Mouse (Mus musculus) forebrain, embryonic 16.5 days (tissue): Measurements from ENCODE around the gene Zc3h12a. TPM values are rescaled to one million over a fixed set of nuclear protein-coding genes. Genes with fewer than 3 reads are reported as not detected.

ENCODE experiments used
- ATAC-seq: fragments of 200-750 bp; cut with Nextera tagmentation; 2 replicates; pipeline ENCODE4 v1.8.0; 2017; ENCODE audit warnings: mild to moderate bottlenecking, moderate library complexity
- H3K27ac ChIP-seq: fragments of 300-500 bp; sonication (generic); 2 replicates; pipeline ENCODE4 v1.5.1; 2014; ENCODE audit warnings: low read length, control low read depth
- H3K27me3 ChIP-seq: fragments of 300-500 bp; sonication (generic); replicated peaks from 2 replicates; pipeline ENCODE4 v1.6.1; 2014; ENCODE audit warnings: low read length; ENCODE audit not compliant: control insufficient read depth, insufficient read depth
- H3K36me3 ChIP-seq: fragments of 300-500 bp; sonication (generic); 2 replicates; pipeline ENCODE4 v1.6.1; 2014; ENCODE audit not compliant: control insufficient read depth, insufficient read depth
- H3K4me1 ChIP-seq: fragments of 300-500 bp; sonication (generic); replicated peaks from 2 replicates; pipeline ENCODE4 v1.6.1; 2014; ENCODE audit warnings: low read length; ENCODE audit not compliant: control insufficient read depth, insufficient read depth
- H3K4me2 ChIP-seq: fragments of 300-500 bp; sonication (generic); 2 replicates; pipeline ENCODE4 v1.6.1; 2014; ENCODE audit warnings: mild to moderate bottlenecking, low read length, control low read depth
- H3K4me3 ChIP-seq: fragments of 300-500 bp; sonication (generic); replicated peaks from 2 replicates; pipeline ENCODE4 v1.5.1; 2014; ENCODE audit warnings: mild to moderate bottlenecking, low read length, control low read depth
- H3K9ac ChIP-seq: fragments of 300-500 bp; sonication (generic); replicated peaks from 2 replicates; pipeline ENCODE4 v1.6.1; 2014; ENCODE audit warnings: low read depth, low read length, control low read depth
- H3K9me3 ChIP-seq: fragments of 300-500 bp; sonication (generic); 2 replicates; pipeline ENCODE4 v1.6.1; 2016; ENCODE audit warnings: low read length; ENCODE audit not compliant: control insufficient read depth
- WGBS: fragments of 180-500 bp; shearing (Covaris S2); extraction: QIAGEN DNeasy Blood & Tissue Kit; methylation state at CpG from one replicate; pipeline ENCODE4 v1.1.7; 2014; 5-methylcytosine and 5-hydroxymethylcytosine counted together
- polyA plus RNA-seq: library from polyadenylated mRNA; unstranded; fragments of >200 nt; fragmentation: Nextera tagmentation; extraction: Ambion mirVana; gene quantifications from 2 replicates; pipeline ENCODE4 v1.2.1, GENCODE M21; 2015

Gene Zc3h12a
- polyA plus RNA-seq, 1 experiment from 2014 or later = 0.13 TPM

DNA sequence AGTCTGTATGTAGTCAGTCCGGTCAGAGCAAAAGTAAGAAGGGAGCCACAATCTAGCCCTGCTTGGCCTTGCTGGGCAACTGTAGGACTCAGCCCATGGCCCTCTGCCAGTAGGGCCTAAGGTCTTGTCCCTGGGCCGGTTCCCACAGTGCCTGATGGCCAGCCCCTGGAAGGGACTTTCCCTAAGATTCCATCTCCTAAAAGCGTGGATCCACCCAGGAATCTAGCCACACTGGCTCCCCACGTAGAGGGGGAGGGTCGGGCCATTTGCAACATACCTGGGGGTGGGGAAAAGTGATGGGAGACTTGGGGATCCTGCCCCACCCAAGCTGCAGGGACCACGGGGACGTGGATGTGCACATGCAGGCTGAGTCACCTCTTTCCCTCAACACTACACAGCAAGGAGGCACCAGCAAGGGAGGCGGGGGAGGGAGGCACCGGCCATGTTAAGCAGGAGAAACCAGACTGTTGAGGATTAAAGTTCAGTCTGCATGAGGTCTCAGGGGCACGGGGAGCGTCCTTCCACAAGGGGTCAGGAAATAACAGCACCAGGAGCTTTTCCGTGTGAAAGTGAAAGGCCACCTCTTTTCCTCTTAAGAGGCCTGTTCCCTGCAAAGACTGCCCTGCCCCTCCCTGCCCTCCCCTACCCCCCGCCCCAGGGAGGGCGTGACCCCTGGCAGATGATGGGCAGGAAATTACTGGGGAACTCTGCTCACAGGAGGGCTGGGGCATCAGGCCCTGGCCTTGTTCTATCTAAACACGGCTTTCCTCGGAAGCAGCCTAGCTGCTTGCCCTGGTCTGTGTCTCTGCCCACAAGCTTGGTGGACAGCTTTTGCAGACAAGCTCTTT is 5.0 kb downstream of the Zc3h12a start:
- WGBS = 21% methylated on average over 16 of the region's 16 CpGs
- no peak for ATAC-seq
- Histone ChIP-seq H3K9ac (no peak overlapping the region), H3K36me3 (no peaks in the 10 kb centered on the region), H3K4me3 (no peak overlapping the region), H3K4me2 (no peak overlapping the region), H3K4me1 (peaks cover 9% of the 10 kb centered on the region), H3K9me3 (no peaks in the 10 kb centered on the region), H3K27ac (no peak overlapping the region), H3K27me3 (peaks cover 8% of the 10 kb centered on the region; the same call in 1 of the 2 replicates)

DNA sequence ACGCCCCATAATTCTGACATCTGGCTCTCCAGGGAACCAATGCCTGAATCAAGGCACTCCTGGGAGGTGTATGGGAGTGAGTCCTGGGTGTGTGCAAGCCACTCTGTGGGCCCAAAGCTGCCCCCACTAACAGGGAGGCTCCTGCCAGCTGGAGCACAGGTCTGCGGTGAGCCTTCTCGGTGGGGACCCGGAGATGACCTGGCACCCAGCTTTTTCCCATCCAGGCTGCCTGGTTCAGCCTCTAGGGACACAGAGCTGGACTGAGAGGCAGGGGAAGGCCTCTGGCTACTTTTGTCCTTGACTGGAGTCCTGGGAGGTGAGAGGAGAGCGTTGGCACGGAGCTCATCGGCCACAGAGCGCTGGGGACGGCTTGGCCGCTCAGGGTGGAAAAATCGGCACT is 7.9 kb downstream of the Zc3h12a start:
- Histone ChIP-seq H3K36me3 (no peaks in the 10 kb centered on the region), H3K27me3 (no peaks in the 10 kb centered on the region), H3K4me2 (no peak overlapping the region), H3K9me3 (no peaks in the 10 kb centered on the region), H3K4me3 (no peak overlapping the region), H3K9ac (no peak overlapping the region), H3K4me1 (peaks cover 13% of the 10 kb centered on the region), H3K27ac (no peak overlapping the region)
- no peak for ATAC-seq
- WGBS = 93% methylated on average over 11 of the region's 11 CpGs

DNA sequence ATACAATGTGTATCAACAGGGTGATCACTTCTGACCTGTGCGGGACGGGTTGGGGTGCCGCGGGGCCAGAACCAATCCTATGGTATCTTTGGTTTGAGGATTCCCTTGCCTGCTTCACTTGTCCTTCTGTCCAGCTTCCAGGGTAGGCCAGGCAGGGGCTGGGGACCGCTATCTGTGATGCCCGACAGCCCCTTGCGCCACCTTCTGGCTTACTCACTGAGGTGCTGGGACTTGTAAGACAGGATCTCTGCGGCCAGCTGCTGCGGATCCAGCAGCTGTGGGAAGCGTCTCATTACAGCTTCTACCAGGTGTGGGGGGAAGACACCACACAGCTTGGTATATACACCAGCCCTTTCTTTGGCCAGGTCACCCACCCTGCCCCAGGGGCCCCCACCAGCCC is 8.6 kb downstream of the Zc3h12a start:
- Histone ChIP-seq H3K27ac (no peak overlapping the region), H3K4me1 (peaks cover 14% of the 10 kb centered on the region), H3K27me3 (no peaks in the 10 kb centered on the region), H3K9ac (no peak overlapping the region), H3K36me3 (no peaks in the 10 kb centered on the region), H3K4me2 (no peak overlapping the region), H3K9me3 (no peaks in the 10 kb centered on the region), H3K4me3 (no peak overlapping the region)
- no peak for ATAC-seq
- WGBS = 31% methylated on average over 10 of the region's 10 CpGs

DNA sequence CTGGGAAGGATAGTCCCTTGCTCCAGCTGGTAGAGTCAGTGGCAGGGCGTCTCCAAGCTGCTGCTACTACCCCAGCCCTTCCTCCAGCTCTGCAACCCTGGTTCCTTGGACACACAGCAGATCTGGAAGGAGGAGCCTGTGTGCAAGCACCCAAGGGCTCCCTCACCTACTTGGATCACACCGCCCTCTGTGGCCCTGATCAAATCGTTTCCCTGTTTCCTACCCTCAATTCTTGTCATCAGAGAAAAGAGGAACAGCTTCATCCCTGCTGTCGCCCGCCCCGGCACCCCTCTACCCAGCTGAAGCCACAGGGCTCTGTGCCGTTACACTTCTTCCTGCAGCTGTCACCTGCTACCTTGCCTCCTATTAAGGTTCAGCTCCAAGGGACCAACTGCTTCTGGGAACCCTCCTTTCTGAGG is 9.7 kb downstream of the Zc3h12a start:
- 87% methylated on average over 7 of the region's 7 CpGs for WGBS
- Histone ChIP-seq H3K27me3 (no peaks in the 10 kb centered on the region), H3K27ac (no peak overlapping the region), H3K4me2 (no peak overlapping the region), H3K4me3 (no peak overlapping the region), H3K4me1 (peaks cover 14% of the 10 kb centered on the region), H3K36me3 (no peaks in the 10 kb centered on the region), H3K9ac (no peak overlapping the region), H3K9me3 (no peaks in the 10 kb centered on the region)
- no peak for ATAC-seq

DNA sequence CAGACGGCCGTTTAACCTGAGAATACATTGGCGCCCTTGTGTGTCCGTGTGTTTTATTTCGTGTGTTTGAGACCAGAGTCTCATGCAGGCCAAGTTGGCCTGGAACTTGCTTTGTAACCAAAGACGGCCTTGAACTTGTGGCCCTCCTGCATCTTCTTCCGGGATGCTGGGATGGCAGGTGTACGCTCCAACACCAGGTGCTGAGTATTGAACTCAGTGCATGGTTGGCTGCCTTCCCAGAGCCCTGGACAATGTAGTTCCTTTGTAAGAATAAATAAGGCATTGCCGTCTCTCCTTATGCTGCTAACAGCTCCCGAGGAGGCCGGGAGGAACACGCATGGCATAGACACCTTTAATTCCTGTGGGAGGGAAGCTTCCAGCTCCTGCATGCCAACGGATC is 10.7 kb downstream of the Zc3h12a start:
- no peak overlapping the region for H3K4me3 ChIP-seq
- 59% methylated on average over 13 of the region's 13 CpGs for WGBS
- peaks cover 14% of the 10 kb centered on the region for H3K4me1 ChIP-seq
- no peak overlapping the region for H3K27ac ChIP-seq
- no peaks in the 10 kb centered on the region for H3K27me3 ChIP-seq
- ATAC-seq = no peak
- no peak overlapping the region for H3K9ac ChIP-seq
- H3K36me3 ChIP-seq = no peaks in the 10 kb centered on the region
- no peaks in the 10 kb centered on the region for H3K9me3 ChIP-seq
- no peak overlapping the region for H3K4me2 ChIP-seq

DNA sequence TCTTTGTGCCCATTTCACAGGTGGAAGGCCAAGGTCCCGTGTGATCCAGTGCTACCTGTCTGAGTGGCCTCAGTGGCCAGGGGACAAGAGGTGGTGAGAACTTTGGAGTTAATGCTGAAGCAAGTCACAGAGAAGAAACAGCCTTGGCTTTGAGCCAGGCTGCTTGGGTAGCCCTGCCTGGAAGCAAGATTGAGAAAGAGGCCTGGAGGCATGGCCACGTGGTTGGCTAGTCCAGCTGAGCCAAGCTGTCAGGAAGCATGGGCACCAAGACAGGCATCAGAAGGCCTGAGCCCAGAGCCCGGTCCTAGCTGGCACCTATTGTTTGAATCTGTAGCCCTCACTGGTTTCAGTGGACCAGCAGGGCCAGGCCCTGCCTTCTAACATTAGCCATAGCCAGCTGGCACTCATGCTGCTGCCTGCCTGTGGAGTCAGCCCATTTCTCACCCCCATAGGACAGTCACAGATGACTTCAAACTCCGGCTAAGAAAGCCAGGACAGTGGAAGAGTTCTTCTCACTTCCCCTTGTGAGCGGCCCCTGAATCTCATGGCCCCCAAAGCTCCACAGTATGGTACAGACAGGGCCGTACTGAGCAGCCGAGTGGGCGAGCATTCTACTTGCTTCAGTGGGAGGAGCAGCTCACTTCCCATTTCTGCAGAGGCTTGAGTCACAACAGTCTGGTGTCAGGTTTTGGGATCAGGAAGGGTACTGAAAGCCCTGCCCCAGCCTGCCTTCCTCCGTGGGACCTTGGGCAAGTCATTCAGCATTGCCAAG is 11.4 kb downstream of the Zc3h12a start:
- Histone ChIP-seq H3K9me3 (no peaks in the 10 kb centered on the region), H3K36me3 (no peaks in the 10 kb centered on the region), H3K4me3 (no peak overlapping the region), H3K27ac (no peak overlapping the region), H3K4me2 (no peak overlapping the region), H3K9ac (no peak overlapping the region), H3K27me3 (no peaks in the 10 kb centered on the region), H3K4me1 (peaks cover 14% of the 10 kb centered on the region)
- WGBS = 68% methylated on average over 9 of the region's 9 CpGs
- ATAC-seq = no peak; the same call in none of the 2 replicates

DNA sequence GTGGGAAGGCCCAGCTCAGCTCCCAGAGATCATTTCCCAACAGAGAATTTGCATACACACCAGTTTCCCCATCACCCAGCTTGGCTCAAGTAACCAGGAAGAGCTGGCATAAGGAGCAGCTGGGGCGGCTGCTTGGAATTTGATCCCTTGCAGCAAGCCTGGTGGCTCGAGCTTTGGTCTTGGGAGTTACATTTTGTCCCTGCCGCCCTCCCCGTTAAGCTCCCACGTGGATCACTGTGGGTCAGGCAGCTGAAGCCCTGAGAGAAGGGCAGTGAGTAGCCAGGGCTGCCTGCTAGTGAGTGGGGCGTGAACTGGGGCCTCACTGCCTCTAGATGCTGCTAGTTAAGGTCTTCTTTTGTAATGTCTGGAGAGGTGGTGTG is 11.9 kb downstream of the Zc3h12a start:
- H3K4me2 ChIP-seq = no peak overlapping the region
- WGBS = 35% methylated on average over 6 of the region's 6 CpGs
- H3K4me1 ChIP-seq = peaks cover 14% of the 10 kb centered on the region
- no peaks in the 10 kb centered on the region for H3K36me3 ChIP-seq
- H3K9me3 ChIP-seq = no peaks in the 10 kb centered on the region
- H3K27me3 ChIP-seq = no peaks in the 10 kb centered on the region
- ATAC-seq = no peak; the same call in 1 of the 2 replicates
- H3K4me3 ChIP-seq = no peak overlapping the region
- no peak overlapping the region for H3K9ac ChIP-seq
- H3K27ac ChIP-seq = no peak overlapping the region

DNA sequence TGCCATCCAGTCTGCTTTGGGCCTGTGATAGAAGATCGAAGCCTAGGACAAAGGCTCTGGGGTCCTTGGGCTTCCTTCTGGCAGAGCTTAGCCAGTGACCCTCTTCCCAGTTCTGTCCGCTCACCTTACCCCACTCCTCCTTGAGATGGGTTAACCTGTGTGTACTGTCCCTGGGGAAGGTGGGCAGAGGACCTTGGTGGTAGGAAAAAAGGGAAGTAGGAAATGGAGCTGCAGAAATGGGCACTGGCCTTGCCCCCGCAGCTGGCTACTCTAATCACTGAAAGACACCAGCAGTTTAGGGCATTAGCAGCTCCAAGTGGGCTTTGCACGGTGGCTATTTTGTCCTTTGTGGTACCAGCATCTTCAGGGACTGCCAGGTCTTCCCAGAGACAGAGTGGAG is 12.6 kb downstream of the Zc3h12a start:
- H3K9ac ChIP-seq = no peak overlapping the region
- peaks cover 14% of the 10 kb centered on the region for H3K4me1 ChIP-seq
- H3K27me3 ChIP-seq = no peaks in the 10 kb centered on the region
- no peak overlapping the region for H3K4me3 ChIP-seq
- no peaks in the 10 kb centered on the region for H3K36me3 ChIP-seq
- no peaks in the 10 kb centered on the region for H3K9me3 ChIP-seq
- ATAC-seq = no peak
- 77% methylated on average over 4 of the region's 4 CpGs for WGBS
- H3K4me2 ChIP-seq = no peak overlapping the region
- no peak overlapping the region for H3K27ac ChIP-seq

DNA sequence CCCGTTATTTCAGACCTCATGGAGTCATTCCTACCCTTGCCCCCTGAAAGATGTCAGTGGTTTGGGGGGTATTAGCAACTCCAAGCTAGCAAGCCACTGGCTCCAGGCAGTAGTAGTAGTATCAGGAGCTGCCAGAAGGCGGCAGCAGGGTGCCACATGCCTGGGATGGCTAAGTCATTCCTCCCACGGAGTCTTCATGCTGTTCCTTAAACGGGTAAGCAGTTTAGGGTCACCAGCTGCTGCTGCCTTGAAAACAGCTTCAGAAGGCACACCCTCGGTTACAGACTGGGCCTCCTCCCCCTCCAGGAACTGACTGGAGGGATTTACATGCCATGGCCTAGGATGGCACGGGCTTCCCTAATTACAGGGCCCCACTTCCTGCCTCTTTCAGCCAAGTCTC is 13.0 kb downstream of the Zc3h12a start:
- Histone ChIP-seq H3K36me3 (no peaks in the 10 kb centered on the region), H3K4me3 (no peak overlapping the region), H3K4me1 (peaks cover 14% of the 10 kb centered on the region), H3K9ac (no peak overlapping the region), H3K9me3 (no peaks in the 10 kb centered on the region), H3K27ac (no peak overlapping the region), H3K4me2 (no peak overlapping the region), H3K27me3 (no peaks in the 10 kb centered on the region)
- peak; percentile 69 for ATAC-seq
- whole genome bisulfite sequencing = 10% methylated on average over 6 of the region's 6 CpGs
